Mouse (Mus musculus) left cerebral cortex, adult 9 months (tissue): ENCODE results near the gene Lsg1.

Experiments
- DNase-seq, 2 experiments: peaks; one replicate each; pipeline ENCODE4 v3.0.0; 2022; ENCODE audit warnings: low spot score in 2 of 2

Gene Lsg1

DNA sequence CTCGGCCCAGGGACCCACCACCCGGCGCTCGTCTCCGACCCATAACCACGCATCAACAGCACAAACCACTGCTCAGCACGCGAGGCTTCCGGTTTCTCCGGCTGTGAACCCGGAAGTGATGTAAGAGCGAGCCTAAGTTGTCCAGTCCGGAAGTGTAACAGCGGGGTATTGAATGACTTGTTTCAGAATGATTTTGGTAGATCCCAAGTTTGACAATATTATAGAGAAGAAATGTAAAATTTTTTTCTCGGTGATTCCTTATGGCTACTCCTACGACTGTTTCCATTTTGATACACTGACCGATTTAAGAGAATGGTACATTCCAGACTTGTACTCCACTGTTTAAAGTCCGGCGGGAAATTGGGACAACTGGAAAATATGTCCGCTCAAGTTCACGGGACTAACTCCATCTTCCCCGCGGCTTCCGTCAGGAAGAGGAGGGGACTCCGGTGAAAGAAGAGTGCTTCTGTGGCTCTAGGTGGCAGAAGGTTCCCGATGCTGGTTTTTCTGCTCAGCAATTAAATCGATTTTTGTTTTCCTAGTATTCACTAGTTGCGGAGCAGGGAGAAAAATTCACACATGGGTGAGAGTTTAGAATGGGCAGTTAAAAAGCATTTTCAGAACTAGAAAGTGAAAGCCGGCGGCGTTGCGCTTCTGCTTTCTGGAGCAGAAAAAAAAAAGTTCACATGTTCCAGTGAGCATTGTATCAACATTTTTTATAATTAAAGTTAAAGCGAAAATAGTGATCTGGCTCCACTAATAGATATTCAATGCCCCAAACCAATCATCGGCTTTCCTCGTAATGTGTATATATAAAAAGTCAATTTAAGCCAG, at the start of gene Lsg1:
TSS of gene Lsg1 (minus strand) at position 99 of the 834 bp plus-strand sequence.
- DNase-seq: peak; percentile 76 to 90

- no peak for DNase-seq
These were observed 46.7 kb upstream of the Lsg1 start for GRCm38 (mm10) chr16:30633906-30634746.

DNA sequence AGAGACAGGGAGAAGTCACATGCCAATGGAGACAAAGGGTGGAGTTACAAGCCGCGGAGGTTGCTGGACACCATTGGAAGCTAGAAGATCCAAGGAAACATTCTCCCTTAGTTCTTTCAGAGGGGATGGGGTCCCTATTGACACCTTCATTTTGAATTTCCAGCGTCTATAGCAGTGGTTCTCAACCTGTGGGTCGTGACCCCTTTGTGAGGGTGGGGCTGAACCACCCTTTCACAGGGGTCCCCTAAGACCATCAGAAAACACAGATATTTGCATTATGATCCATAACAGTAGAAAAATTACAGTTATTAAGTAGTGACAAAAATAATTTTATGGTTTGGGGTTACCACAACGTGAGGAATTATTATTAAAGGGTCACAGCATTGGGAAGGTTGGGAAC, 42.1 kb upstream of the Lsg1 start:
- DNase-seq: no peak

GRCm38 (mm10) chr16:30628401-30628800, 41.0 kb upstream of the Lsg1 start:
- DNase-seq: no peak

GRCm38 (mm10) chr16:30627586-30628337, 40.4 kb upstream of the Lsg1 start:
- DNase-seq: no peak

- no peak for DNase-seq
These were observed 37.2 kb upstream of the Lsg1 start for GRCm38 (mm10) chr16:30624640-30625039.

- DNase-seq: no peak
These were observed 36.3 kb upstream of the Lsg1 start for GRCm38 (mm10) chr16:30623645-30624044.

DNA sequence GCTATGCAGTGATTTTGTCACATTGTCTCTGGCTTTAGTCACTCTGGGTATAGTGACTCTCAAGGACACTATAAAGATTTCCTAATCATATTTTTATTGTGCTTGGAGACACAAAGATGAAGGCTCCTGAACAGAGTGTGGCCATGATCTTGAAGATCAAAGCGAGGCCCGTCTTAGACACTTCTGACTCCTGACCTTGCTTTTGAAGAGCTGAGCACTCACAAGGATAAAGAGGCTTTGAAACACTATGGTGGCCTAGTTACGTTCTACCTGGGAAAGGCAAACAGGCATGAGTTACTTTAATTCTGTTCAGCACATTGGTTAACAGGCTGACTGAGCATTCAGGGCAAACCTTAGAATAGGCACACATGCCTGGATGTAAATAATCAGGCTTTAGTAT, 28.9 kb upstream of the Lsg1 start:
- DNase-seq: no peak

GRCm38 (mm10) chr16:30614705-30615317, 27.4 kb upstream of the Lsg1 start:
- DNase-seq: no peak

GRCm38 (mm10) chr16:30614122-30614521, 26.7 kb upstream of the Lsg1 start:
- no peak for DNase-seq

GRCm38 (mm10) chr16:30613122-30613521, 25.7 kb upstream of the Lsg1 start:
- no peak for DNase-seq

DNA sequence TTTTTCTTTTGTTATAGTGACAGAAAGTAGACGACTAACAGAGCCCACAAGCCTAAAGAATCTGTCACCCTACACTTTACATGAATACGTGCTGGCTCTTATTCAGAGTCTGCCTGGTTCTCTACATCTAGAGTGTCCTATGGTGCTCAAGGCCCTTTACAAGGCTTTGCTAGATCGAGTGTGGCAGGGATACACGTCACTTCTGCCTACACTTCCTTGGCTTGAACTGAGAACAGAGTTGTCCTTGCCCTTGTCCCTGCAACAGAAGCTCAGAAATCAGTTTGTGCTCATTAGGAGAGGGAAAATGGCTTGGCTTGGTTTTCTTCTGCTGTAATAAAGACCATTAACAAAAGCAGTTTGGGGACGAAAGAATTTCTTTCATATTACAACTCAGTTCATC, 23.9 kb upstream of the Lsg1 start:
- DNase-seq: no peak

- DNase-seq: no peak
These were observed 20.5 kb upstream of the Lsg1 start for GRCm38 (mm10) chr16:30607868-30608267.

GRCm38 (mm10) chr16:30605528-30605927, 18.1 kb upstream of the Lsg1 start:
- no peak for DNase-seq

DNA sequence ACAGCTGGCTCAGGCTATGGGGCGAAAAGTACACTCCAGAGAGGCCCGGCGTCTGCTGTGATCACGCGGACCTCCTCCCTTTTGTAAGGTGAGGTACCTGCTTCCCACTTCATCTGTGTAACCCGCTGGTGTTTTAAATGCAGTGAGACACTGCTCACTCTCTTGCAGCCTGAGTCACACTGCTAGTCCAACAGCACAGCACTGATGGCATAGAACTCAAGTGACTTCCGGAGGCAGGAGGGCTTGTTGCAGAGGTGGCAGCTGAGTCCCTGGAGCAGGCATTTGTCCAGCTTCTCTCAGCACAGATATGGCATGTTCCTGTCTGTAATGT, 17.4 kb upstream of the Lsg1 start:
- no peak for DNase-seq

- DNase-seq: no peak
These were observed 16.8 kb upstream of the Lsg1 start for GRCm38 (mm10) chr16:30604061-30604806.

DNA sequence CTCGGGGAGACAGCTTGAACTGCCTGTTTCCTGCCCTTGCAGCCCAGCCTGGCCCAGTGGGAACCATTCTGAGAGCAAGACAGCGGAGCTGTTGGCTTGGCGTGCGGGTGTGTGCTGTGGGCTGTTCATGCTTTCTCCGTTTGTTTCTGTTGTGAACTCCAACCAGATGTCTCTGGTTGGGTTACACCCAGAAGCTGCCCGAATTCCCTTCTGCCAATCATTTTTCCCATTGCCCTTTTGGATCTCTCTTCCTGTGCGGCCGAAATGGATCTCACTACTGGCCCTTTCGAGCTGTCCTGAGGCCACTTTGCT, 16.1 kb upstream of the Lsg1 start:
- no peak for DNase-seq

DNA sequence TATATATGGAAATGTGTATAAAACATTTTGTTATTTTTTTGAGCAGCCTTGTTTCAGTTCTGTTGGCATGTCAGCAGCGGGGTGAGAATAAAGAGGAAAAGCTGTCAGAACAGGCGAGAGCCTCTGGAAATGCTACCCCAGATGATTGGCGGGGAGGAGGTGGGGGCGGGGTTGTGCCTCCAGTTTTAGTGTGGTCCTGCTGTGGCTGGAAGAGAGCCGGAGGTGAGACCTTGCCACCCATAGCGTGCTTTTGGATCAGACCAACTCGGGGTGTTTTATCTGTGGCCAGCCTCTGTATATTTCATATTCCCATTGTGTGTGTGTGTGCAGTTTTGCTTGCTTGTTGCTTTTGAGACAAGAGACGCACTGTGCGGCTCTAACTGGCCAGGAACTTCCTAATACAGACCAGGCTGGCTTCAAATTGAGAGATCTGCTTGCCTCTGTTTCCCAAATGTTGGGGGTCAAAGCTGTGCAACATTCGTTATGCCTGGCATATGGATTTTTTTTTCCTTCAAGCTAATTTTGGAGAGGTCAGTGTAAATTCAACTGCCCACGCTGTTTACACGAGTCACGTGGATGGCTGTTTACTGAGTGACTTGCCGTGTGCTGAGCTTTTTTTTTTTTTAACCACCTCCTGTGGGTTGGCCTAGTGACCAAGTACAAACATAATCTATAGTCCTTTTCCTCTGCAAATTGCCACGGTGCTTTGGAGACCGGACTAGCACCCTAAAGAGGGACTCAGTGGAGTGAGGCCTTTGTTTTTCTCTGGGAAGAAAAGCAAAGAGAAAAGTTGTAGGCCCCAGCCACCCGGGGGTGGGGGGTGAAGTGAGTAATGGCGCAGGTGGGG, 15.5 kb upstream of the Lsg1 start:
- no peak for DNase-seq

DNA sequence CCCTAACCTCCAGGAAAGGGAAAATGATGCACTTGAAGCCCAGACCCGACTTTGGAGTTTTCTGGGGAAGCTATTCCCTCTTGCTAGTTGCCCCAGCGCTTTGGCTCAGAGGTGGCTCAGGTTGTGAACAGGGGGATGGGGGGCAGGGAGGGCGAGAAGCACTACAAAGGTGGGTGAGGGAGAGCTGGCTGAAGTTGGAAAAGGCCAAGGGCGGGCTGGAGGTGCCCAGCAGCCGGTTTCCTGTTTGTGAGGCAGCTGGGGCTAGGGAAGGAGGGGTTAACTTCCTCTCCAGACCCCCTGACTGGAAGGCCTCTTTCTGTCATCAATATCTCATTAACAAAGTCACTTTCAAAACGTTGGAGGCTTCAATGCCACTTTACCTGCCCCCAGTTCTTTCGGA, 14.6 kb upstream of the Lsg1 start:
- DNase-seq: no peak

DNA sequence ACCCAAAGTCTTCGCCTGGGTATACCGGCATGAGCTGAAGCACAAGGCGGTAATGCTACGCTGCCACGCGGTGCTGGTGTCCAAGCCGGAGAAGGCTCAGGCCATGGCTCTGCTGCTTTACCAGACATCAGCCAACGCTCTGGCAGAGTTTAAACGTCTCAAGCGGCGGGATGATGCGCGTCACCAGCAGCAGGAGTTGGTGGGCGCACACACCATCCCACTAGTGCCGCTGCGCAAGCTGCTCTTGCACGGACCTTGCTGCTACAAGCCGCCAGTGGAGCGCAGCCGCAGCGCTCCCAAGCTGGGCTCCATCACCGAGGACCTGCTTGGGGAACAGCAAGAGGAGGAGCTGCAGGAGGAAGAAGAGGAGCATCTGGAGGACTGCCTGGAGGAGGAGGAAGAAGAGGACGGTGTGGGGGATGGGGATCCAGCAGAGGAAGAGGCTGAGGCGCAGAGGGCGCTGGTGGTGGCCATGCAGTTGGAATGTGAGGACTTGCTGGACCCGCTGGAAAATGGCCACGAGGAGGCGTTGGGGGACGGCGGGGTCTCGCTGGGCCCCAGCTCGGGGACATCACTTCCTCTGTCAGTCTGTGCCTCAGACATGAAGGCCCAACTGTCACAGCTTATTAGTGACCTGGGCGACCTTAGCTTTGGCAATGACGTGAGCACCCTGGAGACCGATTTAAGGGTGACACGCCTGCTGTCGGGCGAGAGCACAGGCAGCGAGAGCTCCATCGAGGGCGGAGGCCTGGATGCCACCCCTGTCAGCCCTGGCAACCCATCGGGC, 13.8 kb upstream of the Lsg1 start:
- DNase-seq: peak in 1 of 2 experiments; percentile 69
